Mouse (Mus musculus) intestine, postnatal 0 days (tissue): ENCODE measurements around the gene Parvg. TPM values are rescaled to one million over a fixed set of nuclear protein-coding genes. Genes with fewer than 3 reads are reported as not detected.
"Not testable (repeated sequence)": the region's sequence is repeated elsewhere in the genome, so short reads cannot be mapped to it uniquely, and the experiment has no call there.

ENCODE experiments used
- ATAC-seq: fragments of 200-750 bp; cut with Nextera tagmentation; 2 replicates; pipeline ENCODE4 v1.8.0; 2017; ENCODE audit warnings: mild to moderate bottlenecking, moderate TSS enrichment, moderate library complexity
- H3K27ac ChIP-seq: fragments of 300-500 bp; sonication (generic); 2 replicates; pipeline ENCODE4 v1.5.1; 2014; ENCODE audit warnings: mild to moderate bottlenecking, low read depth, low read length, moderate library complexity
- H3K27me3 ChIP-seq: fragments of 300-500 bp; sonication (generic); replicated peaks from 2 replicates; pipeline ENCODE4 v1.6.1; 2014; ENCODE audit warnings: low read length, mixed read lengths; ENCODE audit not compliant: control insufficient read depth, insufficient read depth
- H3K36me3 ChIP-seq: fragments of 300-500 bp; sonication (generic); 2 replicates; pipeline ENCODE4 v1.6.1; 2014; ENCODE audit warnings: mild to moderate bottlenecking, moderate library complexity; ENCODE audit not compliant: control insufficient read depth, insufficient read depth
- H3K4me1 ChIP-seq: fragments of 300-500 bp; sonication (generic); replicated peaks from 2 replicates; pipeline ENCODE4 v1.6.1; 2014; ENCODE audit warnings: antibody characterized with exemption, low read length, mixed read lengths; ENCODE audit not compliant: control insufficient read depth, insufficient read depth
- H3K4me2 ChIP-seq: fragments of 300-500 bp; sonication (generic); replicated peaks from 2 replicates; pipeline ENCODE4 v1.6.1; 2014; ENCODE audit warnings: low read depth, mild to moderate bottlenecking, moderate library complexity
- H3K4me3 ChIP-seq: fragments of 300-500 bp; sonication (generic); 2 replicates; pipeline ENCODE4 v1.5.1; 2014; ENCODE audit warnings: low read depth, low read length
- H3K9ac ChIP-seq: fragments of 300-500 bp; sonication (generic); 2 replicates; pipeline ENCODE4 v1.6.1; 2014; ENCODE audit warnings: mild to moderate bottlenecking, low read depth, low read length
- H3K9me3 ChIP-seq: fragments of 300-500 bp; sonication (generic); 2 replicates; pipeline ENCODE4 v1.6.1; 2016; ENCODE audit warnings: mixed run types; ENCODE audit not compliant: control insufficient read depth
- CTCF ChIP-seq: sonication (generic); IDR thresholded peaks from 2 replicates; pipeline ENCODE4 v1.5.1; 2016; ENCODE audit warnings: low read depth, mild to moderate bottlenecking, control low read depth, antibody characterized with exemption, moderate library complexity
- WGBS: fragments of 180-500 bp; shearing (Covaris S2); extraction: QIAGEN DNeasy Blood & Tissue Kit; methylation state at CpG from one replicate; pipeline ENCODE4 v1.1.7; 2014; 5-methylcytosine and 5-hydroxymethylcytosine counted together
- polyA plus RNA-seq: library from polyadenylated mRNA; unstranded; fragments of >200 nt; fragmentation: Nextera tagmentation; extraction: Ambion mirVana; gene quantifications from 2 replicates; pipeline ENCODE4 v1.2.1, GENCODE M21; 2015

The Parvg gene
- polyA plus RNA-seq, 1 experiment from 2014 or later: 1.2 TPM

DNA sequence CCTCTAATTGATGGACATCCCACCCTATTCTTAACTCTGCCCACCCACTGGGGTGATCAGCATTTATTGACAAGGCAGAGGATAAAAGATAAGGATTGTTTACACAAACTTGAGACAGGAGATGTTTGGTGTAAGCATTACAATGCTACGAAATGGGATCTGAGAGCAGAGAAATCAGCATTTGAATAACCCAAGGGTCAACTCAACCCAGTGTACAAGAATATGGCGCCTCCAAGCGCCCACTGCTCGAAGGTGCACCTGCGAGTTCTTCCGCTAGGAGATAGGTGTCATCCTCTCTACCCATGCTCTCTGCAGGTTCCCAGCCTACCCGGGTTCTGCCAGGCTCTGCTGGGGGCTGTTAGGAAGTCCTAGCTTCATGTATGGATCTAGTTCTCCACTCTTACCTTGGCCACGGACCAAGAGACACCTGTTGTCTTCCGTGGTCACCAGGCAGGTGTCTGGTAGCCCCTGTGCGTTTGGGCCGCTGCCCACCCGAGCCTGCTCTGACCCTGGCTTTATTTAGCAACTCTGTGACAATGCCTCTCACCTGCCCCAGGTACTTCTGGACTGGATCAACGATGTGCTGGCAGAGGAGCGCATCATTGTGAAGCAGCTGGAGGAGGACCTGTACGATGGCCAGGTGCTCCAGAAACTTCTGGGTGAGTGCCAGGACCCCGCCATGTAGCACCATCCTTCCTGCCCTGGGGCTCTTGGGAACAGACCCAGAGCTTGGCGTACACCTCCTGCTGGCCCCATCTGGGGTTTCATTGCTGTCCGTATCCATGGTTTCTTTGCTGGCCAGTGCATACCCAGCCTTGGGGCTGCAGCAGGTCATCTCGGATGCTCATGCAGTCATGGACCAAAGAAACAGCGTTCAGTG lies 41.4 kb upstream of the Parvg start:
- no peaks in the 10 kb centered on the region for H3K36me3 ChIP-seq
- no peaks in the 10 kb centered on the region for H3K27me3 ChIP-seq
- no peaks in the 10 kb centered on the region for H3K4me1 ChIP-seq
- no peak overlapping the region for H3K4me2 ChIP-seq
- TF ChIP-seq CTCF: no peak
- 73% methylated on average over 20 of the region's 20 CpGs for WGBS
- H3K9me3 ChIP-seq: no peaks in the 10 kb centered on the region
- no peak overlapping the region for H3K27ac ChIP-seq
- no peak for ATAC-seq
- H3K9ac ChIP-seq: no peak overlapping the region
- H3K4me3 ChIP-seq: no peak overlapping the region

DNA sequence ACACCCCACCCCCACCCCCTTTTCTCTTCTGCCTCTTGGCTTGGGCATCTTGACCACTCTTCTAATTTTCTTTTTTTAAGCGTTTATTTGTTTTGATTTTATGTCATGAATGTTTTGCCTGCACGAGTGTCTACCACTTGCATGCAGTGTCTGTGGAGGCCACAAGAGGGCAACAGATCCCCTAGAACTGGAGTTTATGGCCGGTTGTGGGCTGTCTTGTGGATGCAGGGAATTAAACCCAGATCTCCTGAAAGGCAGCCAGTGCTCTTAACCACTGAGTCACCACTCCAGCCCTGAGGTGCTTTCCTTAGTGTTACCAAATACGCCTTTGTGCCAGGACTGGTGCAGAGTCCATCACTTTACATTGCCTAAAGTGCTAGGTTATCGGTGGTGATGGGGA lies 39.8 kb upstream of the Parvg start:
- no peak overlapping the region for H3K4me3 ChIP-seq
- 66% methylated on average over 5 of the region's 5 CpGs for WGBS
- no peaks in the 10 kb centered on the region for H3K27me3 ChIP-seq
- no peak for ATAC-seq
- H3K9me3 ChIP-seq: no peaks in the 10 kb centered on the region
- no peak overlapping the region for H3K9ac ChIP-seq
- peak; percentile 82 for TF ChIP-seq CTCF
- H3K27ac ChIP-seq: no peak overlapping the region
- no peak overlapping the region for H3K4me2 ChIP-seq
- no peaks in the 10 kb centered on the region for H3K36me3 ChIP-seq
- H3K4me1 ChIP-seq: no peaks in the 10 kb centered on the region

DNA sequence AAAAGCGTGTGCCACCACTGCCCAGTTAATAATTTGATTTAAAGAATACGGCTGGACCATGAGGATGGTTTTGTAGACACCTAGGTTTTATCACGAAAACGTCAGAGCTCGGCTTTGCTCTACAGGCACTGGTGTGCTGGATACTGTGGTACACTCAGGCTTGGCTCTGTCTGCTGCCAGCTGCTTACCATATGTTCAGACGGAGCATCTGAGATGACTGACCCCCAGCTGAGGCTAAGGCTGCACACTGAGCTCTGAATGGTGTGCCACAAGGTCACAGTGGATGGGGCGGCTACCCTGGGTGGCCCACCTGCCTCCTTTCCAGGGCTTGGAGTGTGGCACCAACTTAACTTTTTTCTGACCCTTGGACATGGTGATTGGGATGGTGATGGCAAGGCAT lies 38.4 kb upstream of the Parvg start:
- no peak overlapping the region for H3K27ac ChIP-seq
- H3K4me3 ChIP-seq: no peak overlapping the region
- H3K9me3 ChIP-seq: no peaks in the 10 kb centered on the region
- WGBS: 91% methylated on average over 7 of the region's 7 CpGs
- no peak overlapping the region for H3K4me2 ChIP-seq
- no peaks in the 10 kb centered on the region for H3K27me3 ChIP-seq
- no peak for TF ChIP-seq CTCF
- no peaks in the 10 kb centered on the region for H3K4me1 ChIP-seq
- no peak for ATAC-seq
- H3K36me3 ChIP-seq: no peaks in the 10 kb centered on the region
- no peak overlapping the region for H3K9ac ChIP-seq

DNA sequence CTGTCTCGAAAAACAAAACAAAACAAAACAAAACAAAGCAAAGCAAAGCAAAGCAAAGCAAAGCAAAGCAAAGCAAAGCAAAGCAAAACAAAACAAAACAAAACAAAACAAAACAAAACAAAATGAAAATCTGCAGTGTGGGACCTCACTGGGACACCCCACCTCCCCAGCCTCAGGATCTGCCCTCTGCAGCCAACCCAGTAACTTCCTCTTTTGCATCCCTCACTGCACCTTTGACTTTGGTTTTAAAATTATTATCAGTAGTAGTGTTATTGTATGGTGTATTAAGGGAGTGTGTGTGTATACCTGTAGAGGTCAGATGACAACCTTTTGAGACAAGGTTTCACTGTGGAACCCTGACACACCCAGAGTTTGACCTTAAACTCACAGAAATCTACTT lies 34.9 kb upstream of the Parvg start:
- not testable (repeated sequence) for H3K4me1 ChIP-seq, H3K36me3 ChIP-seq, H3K9ac ChIP-seq, ATAC-seq, H3K9me3 ChIP-seq, H3K27ac ChIP-seq, H3K4me2 ChIP-seq, H3K4me3 ChIP-seq, H3K27me3 ChIP-seq
- WGBS: 65% methylated on average over 1 of the region's 1 CpGs

DNA sequence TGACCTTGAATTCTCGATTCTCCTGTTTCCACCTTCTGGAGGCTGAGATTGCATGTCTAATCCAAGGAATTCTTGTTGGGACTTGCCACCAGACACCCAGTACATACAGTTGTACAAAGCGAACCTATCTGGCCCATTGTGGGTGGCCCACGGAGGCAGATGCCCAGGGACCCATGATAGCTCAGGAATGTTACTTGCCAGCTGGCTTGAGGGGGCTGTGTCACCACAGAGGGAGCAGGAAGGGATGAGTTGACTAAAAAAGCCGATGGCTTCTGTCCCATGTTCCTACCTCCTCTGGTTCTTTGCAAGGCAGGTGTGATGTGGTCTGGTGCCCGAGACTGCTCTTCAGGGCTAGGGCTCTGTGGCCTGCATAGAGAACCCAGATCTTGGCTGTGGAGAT lies 32.7 kb upstream of the Parvg start:
- H3K4me2 ChIP-seq: no peak overlapping the region
- H3K27ac ChIP-seq: no peak overlapping the region
- no peaks in the 10 kb centered on the region for H3K27me3 ChIP-seq
- TF ChIP-seq CTCF: no peak
- no peak for ATAC-seq
- H3K4me1 ChIP-seq: no peaks in the 10 kb centered on the region
- 88% methylated on average over 5 of the region's 5 CpGs for WGBS
- no peaks in the 10 kb centered on the region for H3K36me3 ChIP-seq
- no peaks in the 10 kb centered on the region for H3K9me3 ChIP-seq
- H3K9ac ChIP-seq: no peak overlapping the region
- no peak overlapping the region for H3K4me3 ChIP-seq

DNA sequence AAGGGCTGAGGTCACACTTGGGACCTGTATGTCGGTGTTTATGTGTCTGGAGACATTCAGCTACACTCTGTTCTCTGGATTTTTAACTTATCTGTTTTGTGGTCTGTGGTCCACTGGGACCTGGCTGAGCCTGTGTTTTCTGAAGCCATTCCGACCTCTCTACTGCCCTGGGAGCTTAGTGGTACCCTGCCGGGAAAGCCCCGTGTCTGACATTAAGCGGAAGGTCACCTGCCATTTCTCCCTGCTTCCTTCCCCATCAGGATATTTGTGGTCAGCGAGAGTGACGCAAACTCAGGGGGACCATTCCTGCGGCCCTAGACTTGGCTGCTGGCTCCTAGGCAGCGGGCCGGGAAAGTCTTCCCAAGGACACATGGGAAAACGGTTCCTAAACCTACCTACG lies 30.2 kb upstream of the Parvg start:
- Histone ChIP-seq H3K4me2 (no peak overlapping the region), H3K4me3 (no peak overlapping the region), H3K27me3 (no peaks in the 10 kb centered on the region), H3K27ac (no peak overlapping the region), H3K9ac (no peak overlapping the region), H3K4me1 (no peaks in the 10 kb centered on the region), H3K9me3 (no peaks in the 10 kb centered on the region), H3K36me3 (no peaks in the 10 kb centered on the region)
- WGBS: 83% methylated on average over 12 of the region's 12 CpGs
- TF ChIP-seq CTCF: no peak
- ATAC-seq: no peak
